Mouse (Mus musculus): ENCODE results near the gene Plekhg6. TPM values are rescaled to one million over a fixed set of nuclear protein-coding genes. Genes with fewer than 3 reads are reported as not detected.
A peak's percentile ranks its signal among the peaks of the same experiment; 100 is the strongest.

Plekhg6 gene
- polyA plus RNA-seq, 1 experiment from 2014 or later = 4.2 TPM

- ATAC-seq (ENCODE audit: insufficient number of reproducible peaks, low FRiP score, low TSS enrichment, low read depth) = no peak
- Histone ChIP-seq H3K36me3 (no peaks in the 10 kb centered on the region), H3K4me2 (no peak overlapping the region), H3K9ac (no peak overlapping the region), H3K4me3 (no peak overlapping the region), H3K27ac (peak overlapping the region; percentile 11; the same call in 1 of the 2 replicates), H3K27me3 (no peaks in the 10 kb centered on the region), H3K4me1 (peaks cover 16% of the 10 kb centered on the region), H3K9me3 (no peaks in the 10 kb centered on the region)
- WGBS = 75% methylated on average over 9 of the region's 9 CpGs
These were observed 41.6 kb downstream of the Plekhg6 start for GRCm38 (mm10) chr6:125338791-125339660.

- WGBS = 73% methylated on average over 2 of the region's 2 CpGs
- H3K4me1 ChIP-seq = peaks cover 11% of the 10 kb centered on the region
These were observed 46.2 kb downstream of the Plekhg6 start for GRCm38 (mm10) chr6:125334356-125334755.

GRCm38 (mm10) chr6:125333112-125333899 lies 47.3 kb downstream of the Plekhg6 start:
- Histone ChIP-seq H3K9ac (no peak overlapping the region), H3K4me3 (no peak overlapping the region), H3K27ac (no peak overlapping the region), H3K27me3 (no peaks in the 10 kb centered on the region), H3K4me2 (no peak overlapping the region), H3K36me3 (no peaks in the 10 kb centered on the region), H3K9me3 (no peaks in the 10 kb centered on the region), H3K4me1 (peaks cover 11% of the 10 kb centered on the region)
- 78% methylated on average over 14 of the region's 14 CpGs for WGBS
- no peak for ATAC-seq (ENCODE audit: insufficient number of reproducible peaks, low FRiP score, low TSS enrichment, low read depth)

More at GRCm38 (mm10) chr6:125334356-125334755, 46.2 kb downstream of the Plekhg6 start:
- Histone ChIP-seq H3K9me3 (no peaks in the 10 kb centered on the region), H3K4me3 (no peak overlapping the region), H3K4me2 (no peak overlapping the region), H3K27ac (no peak overlapping the region), H3K9ac (no peak overlapping the region), H3K27me3 (no peaks in the 10 kb centered on the region), H3K36me3 (no peaks in the 10 kb centered on the region)
- no peak for ATAC-seq (ENCODE audit: insufficient number of reproducible peaks, low FRiP score, low TSS enrichment, low read depth)

GRCm38 (mm10) chr6:125330626-125331326 lies 49.8 kb downstream of the Plekhg6 start:
- no peaks in the 10 kb centered on the region for H3K9me3 ChIP-seq
- H3K4me3 ChIP-seq = peak overlapping the region; percentile 55
- H3K36me3 ChIP-seq = no peaks in the 10 kb centered on the region
- ATAC-seq (ENCODE audit: insufficient number of reproducible peaks, low FRiP score, low TSS enrichment, low read depth) = peak; percentile 84
- peak overlapping the region; percentile 86 for H3K4me2 ChIP-seq
- H3K27ac ChIP-seq = peak overlapping the region; percentile 61
- H3K4me1 ChIP-seq = peaks cover 11% of the 10 kb centered on the region
- under 1% methylated on average over 39 of the region's 39 CpGs for WGBS
- no peaks in the 10 kb centered on the region for H3K27me3 ChIP-seq
- H3K9ac ChIP-seq = peak overlapping the region; percentile 67

- Histone ChIP-seq H3K4me2 (no peak overlapping the region), H3K4me1 (peaks cover 11% of the 10 kb centered on the region), H3K27ac (no peak overlapping the region), H3K9ac (no peak overlapping the region), H3K36me3 (no peaks in the 10 kb centered on the region), H3K4me3 (no peak overlapping the region), H3K27me3 (0 out of 2 replicates have a peak, but pooled peaks cover under 1% of the 10 kb centered on the region), H3K9me3 (no peaks in the 10 kb centered on the region)
- no peak for ATAC-seq (ENCODE audit: insufficient number of reproducible peaks, low FRiP score, low TSS enrichment, low read depth)
- WGBS = 80% methylated on average over 5 of the region's 5 CpGs
These were observed 52.4 kb downstream of the Plekhg6 start for GRCm38 (mm10) chr6:125328243-125328642.

- Histone ChIP-seq H3K9me3 (no peaks in the 10 kb centered on the region), H3K4me1 (peaks cover 13% of the 10 kb centered on the region), H3K9ac (no peak overlapping the region), H3K27ac (no peak overlapping the region), H3K4me2 (no peak overlapping the region), H3K27me3 (peaks cover 29% of the 10 kb centered on the region), H3K36me3 (no peaks in the 10 kb centered on the region), H3K4me3 (no peak overlapping the region)
- 82% methylated on average over 6 of the region's 6 CpGs for WGBS
- no peak for ATAC-seq (ENCODE audit: insufficient number of reproducible peaks, low FRiP score, low TSS enrichment, low read depth)
These were observed 55.3 kb downstream of the Plekhg6 start for GRCm38 (mm10) chr6:125325337-125325736.

GRCm38 (mm10) chr6:125323547-125323946 lies 57.0 kb downstream of the Plekhg6 start:
- Histone ChIP-seq H3K4me3 (no peak overlapping the region), H3K9ac (no peak overlapping the region), H3K4me1 (peaks cover 9% of the 10 kb centered on the region), H3K9me3 (no peaks in the 10 kb centered on the region), H3K27ac (no peak overlapping the region), H3K4me2 (no peak overlapping the region), H3K36me3 (no peaks in the 10 kb centered on the region), H3K27me3 (peaks cover 39% of the 10 kb centered on the region)
- 44% methylated on average over 6 of the region's 6 CpGs for WGBS
- no peak for ATAC-seq (ENCODE audit: insufficient number of reproducible peaks, low FRiP score, low TSS enrichment, low read depth)

GRCm38 (mm10) chr6:125322794-125323193 lies 57.8 kb downstream of the Plekhg6 start:
- WGBS = 47% methylated on average over 13 of the region's 13 CpGs

GRCm38 (mm10) chr6:125321114-125321855 lies 59.3 kb downstream of the Plekhg6 start:
- no peak overlapping the region for H3K9ac ChIP-seq
- no peak for ATAC-seq (ENCODE audit: insufficient number of reproducible peaks, low FRiP score, low TSS enrichment, low read depth)
- 11% methylated on average over 26 of the region's 26 CpGs for WGBS
- H3K4me2 ChIP-seq = peak overlapping the region; percentile 10; the same call in 1 of the 2 replicates
- no peaks in the 10 kb centered on the region for H3K36me3 ChIP-seq
- peaks cover 41% of the 10 kb centered on the region for H3K27me3 ChIP-seq
- peak overlapping the region; percentile 5 for H3K4me3 ChIP-seq
- no peaks in the 10 kb centered on the region for H3K9me3 ChIP-seq
- no peak overlapping the region for H3K27ac ChIP-seq
- H3K4me1 ChIP-seq = peaks cover 9% of the 10 kb centered on the region

More at GRCm38 (mm10) chr6:125322794-125323193, 57.8 kb downstream of the Plekhg6 start:
- Histone ChIP-seq H3K36me3 (no peaks in the 10 kb centered on the region), H3K4me1 (peaks cover 9% of the 10 kb centered on the region), H3K4me2 (no peak overlapping the region), H3K9ac (no peak overlapping the region), H3K9me3 (no peaks in the 10 kb centered on the region), H3K27ac (no peak overlapping the region), H3K4me3 (no peak overlapping the region), H3K27me3 (peaks cover 41% of the 10 kb centered on the region)
- ATAC-seq (ENCODE audit: insufficient number of reproducible peaks, low FRiP score, low TSS enrichment, low read depth) = no peak

- no peak for ATAC-seq (ENCODE audit: insufficient number of reproducible peaks, low FRiP score, low TSS enrichment, low read depth)
- peak within 1 kb of the TSS; percentile 10; the same call in 1 of the 2 replicates for H3K4me2 ChIP-seq
- peaks cover 9% of the 10 kb centered on the region for H3K4me1 ChIP-seq
- H3K9me3 ChIP-seq = no peaks in the 10 kb centered on the region
- H3K27ac ChIP-seq = no peak within 1 kb of the TSS
- WGBS = 84% methylated on average over 1 of the region's 1 CpGs
- H3K4me3 ChIP-seq = peak within 1 kb of the TSS; percentile 5
- H3K36me3 ChIP-seq = no peaks in the 10 kb centered on the region
- peaks cover 41% of the 10 kb centered on the region for H3K27me3 ChIP-seq
- H3K9ac ChIP-seq = no peak within 1 kb of the TSS
These were observed 60.3 kb downstream of the Plekhg6 start, which contains the start of gene Scnn1a for GRCm38 (mm10) chr6:125320323-125320722. Gene Scnn1a (plus strand): TSS chr6:125320659.

- no peak overlapping the region for H3K9ac ChIP-seq
- H3K4me2 ChIP-seq = no peak overlapping the region
- no peaks in the 10 kb centered on the region for H3K36me3 ChIP-seq
- H3K4me3 ChIP-seq = no peak overlapping the region
- no peak overlapping the region for H3K27ac ChIP-seq
- H3K27me3 ChIP-seq = peaks cover 41% of the 10 kb centered on the region
- ATAC-seq (ENCODE audit: insufficient number of reproducible peaks, low FRiP score, low TSS enrichment, low read depth) = no peak
- no peaks in the 10 kb centered on the region for H3K9me3 ChIP-seq
- H3K4me1 ChIP-seq = peaks cover 10% of the 10 kb centered on the region
These were observed 60.7 kb downstream of the Plekhg6 start for GRCm38 (mm10) chr6:125319919-125320296.
